Mouse (Mus musculus) MEL (cell line): ENCODE data around the gene Gfpt1. TPM values are rescaled to one million over a fixed set of nuclear protein-coding genes. Genes with fewer than 3 reads are reported as not detected.

Experiments
- DNase-seq: peaks from one replicate; pipeline ENCODE4 v3.0.0; 2011; ENCODE audit warnings: low read depth, low spot score
- H3K27ac ChIP-seq: 2 replicates; pipeline ENCODE4 v1.5.1; 2012; ENCODE audit warnings: low read depth, mild to moderate bottlenecking, control low read depth, low read length, moderate library complexity; ENCODE audit not compliant: control insufficient read depth
- H3K27me3 ChIP-seq, 2 experiments: fragments of 150-350 bp in 1 of 2; sonication (generic) in 1 of 2; 2 replicates each; pipeline ENCODE4 v1.6.1; 2012; ENCODE audit warnings: low read length in 2 of 2, mild to moderate bottlenecking in 2 of 2, improper control_type of control experiment in 1 of 2, moderate library complexity in 1 of 2; ENCODE audit not compliant: insufficient read depth in 2 of 2, control insufficient read depth in 1 of 2
- H3K36me3 ChIP-seq, 2 experiments: 2 replicates each; pipeline ENCODE4 v1.6.1; 2012 to 2014; ENCODE audit warnings: low read length in 2 of 2, improper control_type of control experiment in 1 of 2, inconsistent platforms in 1 of 2, mild to moderate bottlenecking in 1 of 2; ENCODE audit not compliant: insufficient read depth in 2 of 2, control insufficient read depth in 1 of 2
- H3K4me1 ChIP-seq, 2 experiments: fragments of 150-350 bp in 1 of 2; sonication (generic) in 1 of 2; 2 replicates each; pipeline ENCODE4 v1.6.1; 2012; ENCODE audit warnings: low read length in 2 of 2, improper control_type of control experiment in 1 of 2, mild to moderate bottlenecking in 1 of 2; ENCODE audit not compliant: insufficient read depth in 2 of 2, control insufficient read depth in 1 of 2
- H3K4me3 ChIP-seq, 2 experiments: fragments of 150-350 bp in 1 of 2; sonication (generic) in 1 of 2; 2 replicates each; pipeline ENCODE4 v1.5.1; 2012; ENCODE audit warnings: low read depth in 2 of 2, low read length in 2 of 2, mild to moderate bottlenecking in 2 of 2, moderate library complexity in 2 of 2, control low read depth in 1 of 2, improper control_type of control experiment in 1 of 2; ENCODE audit not compliant: control insufficient read depth in 1 of 2, insufficient read depth in 1 of 2
- H3K79me2 ChIP-seq: 2 replicates; pipeline ENCODE4 v1.6.1; 2012; ENCODE audit warnings: mild to moderate bottlenecking, low read length, moderate library complexity; ENCODE audit not compliant: control insufficient read depth, poor library complexity, insufficient read depth
- H3K9ac ChIP-seq: 2 replicates; pipeline ENCODE4 v1.6.1; 2012; ENCODE audit warnings: low read depth, mild to moderate bottlenecking, control low read depth, low read length, moderate library complexity; ENCODE audit not compliant: control insufficient read depth, poor library complexity, severe bottlenecking
- H3K9me3 ChIP-seq: fragments of 150-350 bp; sonication (generic); replicated peaks from 2 replicates; pipeline ENCODE4 v1.6.1; 2012; ENCODE audit warnings: mild to moderate bottlenecking, low read length, improper control_type of control experiment, moderate library complexity; ENCODE audit not compliant: insufficient read depth
- BHLHE40 ChIP-seq: IDR thresholded peaks from 2 replicates; pipeline ENCODE4 v1.6.1; 2012; ENCODE audit warnings: low read depth, mild to moderate bottlenecking, inconsistent platforms, low read length, improper control_type of control experiment, borderline replicate concordance
- CHD1 ChIP-seq: IDR thresholded peaks from 2 replicates; pipeline ENCODE4 v1.6.1; 2012; ENCODE audit warnings: low read depth, mild to moderate bottlenecking, inconsistent platforms, low read length, improper control_type of control experiment
- CTCF ChIP-seq, 3 experiments: IDR thresholded peaks in 2 of 3; conservative IDR thresholded peaks in 1 of 3; 2 replicates each; pipeline ENCODE4 v1.5.1; 2011 to 2012; ENCODE audit warnings: low read length in 3 of 3, low read depth in 2 of 3, mild to moderate bottlenecking in 2 of 3, improper control_type of control experiment in 1 of 3, inconsistent platforms in 1 of 3, mixed read lengths in 1 of 3, moderate library complexity in 1 of 3; ENCODE audit not compliant: control insufficient read depth in 1 of 3, insufficient read depth in 1 of 3, poor library complexity in 1 of 3, severe bottlenecking in 1 of 3
- ELF1 ChIP-seq: IDR thresholded peaks from 2 replicates; pipeline ENCODE4 v1.6.1; 2014; ENCODE audit warnings: low read depth, mild to moderate bottlenecking, inconsistent platforms, low read length, improper control_type of control experiment, moderate library complexity
- EP300 ChIP-seq, 2 experiments: IDR thresholded peaks; 2 replicates each; pipeline ENCODE4 v1.6.1; 2011; ENCODE audit warnings: improper control_type of control experiment in 2 of 2, low read length in 2 of 2, low read depth in 1 of 2, mild to moderate bottlenecking in 1 of 2
- ETS1 ChIP-seq: IDR thresholded peaks from 2 replicates; pipeline ENCODE4 v1.6.1; 2012; ENCODE audit warnings: low read depth, mild to moderate bottlenecking, inconsistent platforms, low read length, improper control_type of control experiment, moderate library complexity
- GATA1 ChIP-seq: IDR thresholded peaks from 2 replicates; pipeline ENCODE4 v1.6.1; 2011; ENCODE audit warnings: low read depth, low read length, improper control_type of control experiment
- HCFC1 ChIP-seq: IDR thresholded peaks from 2 replicates; pipeline ENCODE4 v1.6.1; 2012; ENCODE audit warnings: low read depth, mild to moderate bottlenecking, inconsistent platforms, low read length, improper control_type of control experiment, moderate library complexity
- JUND ChIP-seq: IDR thresholded peaks from 2 replicates; pipeline ENCODE4 v1.6.1; 2011; ENCODE audit warnings: low read depth, mild to moderate bottlenecking, improper control_type of control experiment, low read length
- KAT2A ChIP-seq: conservative IDR thresholded peaks from 2 replicates; pipeline ENCODE4 v1.6.1; 2012; ENCODE audit warnings: low read depth, low read length, improper control_type of control experiment, inconsistent platforms
- MAFK ChIP-seq: IDR thresholded peaks from 2 replicates; pipeline ENCODE4 v1.6.1; 2011; ENCODE audit warnings: low read depth, mild to moderate bottlenecking, low read length, improper control_type of control experiment, borderline replicate concordance
- MAX ChIP-seq: IDR thresholded peaks from 2 replicates; pipeline ENCODE4 v1.6.1; 2011; ENCODE audit warnings: low read length, improper control_type of control experiment
- MAZ ChIP-seq: IDR thresholded peaks from 2 replicates; pipeline ENCODE4 v1.6.1; 2012; ENCODE audit warnings: low read depth, mild to moderate bottlenecking, inconsistent platforms, low read length, improper control_type of control experiment
- MEF2A ChIP-seq: IDR thresholded peaks from 2 replicates; pipeline ENCODE4 v1.6.1; 2014; ENCODE audit warnings: low read depth, mild to moderate bottlenecking, inconsistent platforms, low read length, improper control_type of control experiment; ENCODE audit not compliant: poor library complexity, insufficient replicate concordance, severe bottlenecking; ENCODE audit errors: extremely low read depth
- MXI1 ChIP-seq: IDR thresholded peaks from 2 replicates; pipeline ENCODE4 v1.6.1; 2011; ENCODE audit warnings: mild to moderate bottlenecking, low read depth, low read length, improper control_type of control experiment
- MYB ChIP-seq: IDR thresholded peaks from 2 replicates; pipeline ENCODE4 v1.6.1; 2011; ENCODE audit warnings: mild to moderate bottlenecking, low read depth, low read length, improper control_type of control experiment
- NELFE ChIP-seq: IDR thresholded peaks from 2 replicates; pipeline ENCODE4 v1.6.1; 2011; ENCODE audit warnings: low read depth, low read length, improper control_type of control experiment
- NRF1 ChIP-seq: IDR thresholded peaks from 2 replicates; pipeline ENCODE4 v1.6.1; 2014; ENCODE audit warnings: low read depth, mild to moderate bottlenecking, inconsistent platforms, low read length, improper control_type of control experiment, moderate library complexity; ENCODE audit not compliant: poor library complexity, insufficient read depth, severe bottlenecking
- POLR2A ChIP-seq, 2 experiments: IDR thresholded peaks; 2 replicates each; pipeline ENCODE4 v1.6.1; 2011 to 2012; ENCODE audit warnings: low read length in 2 of 2, mild to moderate bottlenecking in 2 of 2, control low read depth in 1 of 2, improper control_type of control experiment in 1 of 2, low read depth in 1 of 2, moderate library complexity in 1 of 2; ENCODE audit not compliant: control insufficient read depth in 1 of 2, insufficient read depth in 1 of 2, poor library complexity in 1 of 2
- POLR2AphosphoS2 ChIP-seq: IDR thresholded peaks from 2 replicates; pipeline ENCODE4 v1.6.1; 2011; ENCODE audit warnings: low read length, improper control_type of control experiment
- RAD21 ChIP-seq: IDR thresholded peaks from 2 replicates; pipeline ENCODE4 v1.6.1; 2011; ENCODE audit warnings: mild to moderate bottlenecking, low read depth, low read length, improper control_type of control experiment
- RCOR1 ChIP-seq: IDR thresholded peaks from 2 replicates; pipeline ENCODE4 v1.6.1; 2012; ENCODE audit warnings: low read depth, mild to moderate bottlenecking, inconsistent platforms, low read length, improper control_type of control experiment
- SIN3A ChIP-seq: IDR thresholded peaks from 2 replicates; pipeline ENCODE4 v1.6.1; 2012; ENCODE audit warnings: low read length, improper control_type of control experiment, inconsistent platforms
- SMC3 ChIP-seq: IDR thresholded peaks from 2 replicates; pipeline ENCODE4 v1.6.1; 2011; ENCODE audit warnings: low read depth, low read length, improper control_type of control experiment
- TAL1 ChIP-seq: IDR thresholded peaks from 2 replicates; pipeline ENCODE4 v1.6.1; 2012; ENCODE audit warnings: mild to moderate bottlenecking, inconsistent platforms, low read length, moderate library complexity, mixed read lengths
- TBP ChIP-seq: IDR thresholded peaks from 2 replicates; pipeline ENCODE4 v1.8.0; 2011; ENCODE audit warnings: low read depth, low read length, improper control_type of control experiment
- TCF12 ChIP-seq: IDR thresholded peaks from 2 replicates; pipeline ENCODE4 v1.6.1; 2014; ENCODE audit warnings: low read depth, mild to moderate bottlenecking, inconsistent platforms, low read length, improper control_type of control experiment, moderate library complexity
- UBTF ChIP-seq: IDR thresholded peaks from 2 replicates; pipeline ENCODE4 v1.6.1; 2012; ENCODE audit warnings: low read depth, mild to moderate bottlenecking, inconsistent platforms, low read length, improper control_type of control experiment, moderate library complexity, borderline replicate concordance; ENCODE audit not compliant: insufficient read depth
- ZKSCAN1 ChIP-seq: IDR thresholded peaks from 2 replicates; pipeline ENCODE4 v1.6.1; 2012; ENCODE audit warnings: low read depth, mild to moderate bottlenecking, inconsistent platforms, low read length, improper control_type of control experiment, moderate library complexity
- ZMIZ1 ChIP-seq: IDR thresholded peaks from 2 replicates; pipeline ENCODE4 v1.6.1; 2012; ENCODE audit warnings: low read depth, mild to moderate bottlenecking, inconsistent platforms, low read length, improper control_type of control experiment, moderate library complexity
- ZNF384 ChIP-seq: IDR thresholded peaks from 2 replicates; pipeline ENCODE4 v1.6.1; 2012; ENCODE audit warnings: low read depth, mild to moderate bottlenecking, inconsistent platforms, low read length, improper control_type of control experiment
- polyA plus RNA-seq, 2 experiments: library from polyadenylated mRNA; stranded (reverse) in 1 of 2; unstranded in 1 of 2; fragments of >175 nt in 1 of 2; fragments of >200 nt in 1 of 2; gene quantifications; 2 replicates each; pipeline versions ENCODE4 v1.2.1 to v1.2.4; 2012; ENCODE audit warnings: low replicate concordance in 2 of 2, low read depth in 1 of 2; ENCODE audit not compliant: insufficient read length in 2 of 2, insufficient read depth in 1 of 2, missing spikeins in 1 of 2
- total RNA-seq: library from RNA; depleted of rRNA; stranded (reverse); fragments of 300-350 nt; gene quantifications from 2 replicates; pipeline ENCODE4 v1.2.3, GENCODE M21; 2012

Gfpt1 gene
- total and polyA plus RNA-seq, 3 experiments: 29.6 to 69.3 (median 33.5) TPM

DNA sequence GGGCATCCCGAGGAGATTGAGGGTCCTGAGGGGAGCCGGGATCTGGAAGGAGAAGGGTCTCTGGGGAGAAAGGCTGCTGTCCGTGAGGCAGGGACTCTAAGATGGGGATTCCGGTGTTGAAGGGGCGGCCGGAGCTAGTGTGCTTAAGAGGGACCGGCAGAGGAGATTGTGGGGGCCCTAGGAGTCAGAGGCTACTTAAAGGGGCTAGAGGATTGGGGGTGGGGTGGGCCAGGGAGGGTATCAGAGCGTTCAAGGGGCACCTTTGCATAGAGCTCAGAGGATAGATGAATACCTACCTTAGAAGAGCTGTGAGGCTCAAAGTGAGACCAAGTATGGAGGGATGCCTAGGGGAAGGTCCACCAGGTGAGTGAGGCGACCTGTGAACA lies 478 bp downstream of the Gfpt1 start:
- peak overlapping the region; percentile 99 for H3K9ac ChIP-seq
- peaks cover 17 to 34% of the 10 kb centered on the region in 2 experiments for H3K4me1 ChIP-seq
- DNase-seq: peak; percentile 48
- peaks cover 28% of the 10 kb centered on the region for H3K79me2 ChIP-seq
- no peaks in the 10 kb centered on the region for H3K27me3 ChIP-seq
- H3K9me3 ChIP-seq: no peaks in the 10 kb centered on the region
- TF ChIP-seq MXI1 (no peak), CTCF (IDR thresholded peaks at IDR 0.05 in 2 of 3, conservative IDR thresholded peaks at IDR 0.05 in 1 of 3; ENCODE audit: control insufficient read depth in 1 of 3, insufficient read depth in 1 of 3, low read depth in 2 of 3, low read length in 3 of 3, poor library complexity in 1 of 3, severe bottlenecking in 1 of 3) (no peak), TCF12 (peak; percentile 3; the same call in 1 of the 2 replicates), MEF2A (no peak), POLR2A (IDR thresholded peaks at IDR 0.05; ENCODE audit: control insufficient read depth in 1 of 2, insufficient read depth in 1 of 2, low read depth in 1 of 2, low read length in 2 of 2, poor library complexity in 1 of 2) (no peak), CHD1 (no peak), MAX (peak; percentile 9; the same call in 1 of the 2 replicates)
- peak overlapping the region; percentile 92 for H3K27ac ChIP-seq
- peaks cover 12 to 36% of the 10 kb centered on the region in 2 experiments for H3K36me3 ChIP-seq
- H3K4me3 ChIP-seq: peak overlapping the region; percentile 82 to 99

DNA sequence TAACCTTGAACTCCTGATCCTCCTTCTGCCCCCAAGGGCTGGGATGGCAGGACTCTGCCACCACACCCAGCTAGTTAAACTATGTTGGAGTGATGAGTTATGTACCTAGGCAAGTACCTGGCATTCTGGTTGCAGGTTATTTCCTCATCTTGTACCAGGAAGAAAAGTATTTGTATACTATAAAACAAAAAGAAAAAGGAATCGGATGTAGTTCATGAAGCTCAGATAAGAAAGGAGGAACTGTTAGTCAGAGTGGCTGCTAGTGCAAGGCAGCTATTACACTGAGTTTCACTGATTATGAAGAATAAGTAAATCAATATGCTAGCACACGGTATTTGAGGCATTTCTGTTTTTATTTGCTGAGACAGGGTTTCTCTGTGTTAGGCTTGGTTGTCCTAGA lies 2.2 kb downstream of the Gfpt1 start:
- peaks cover 16 to 36% of the 10 kb centered on the region in 2 experiments for H3K36me3 ChIP-seq
- H3K4me1 ChIP-seq: peaks cover 17 to 34% of the 10 kb centered on the region in 2 experiments
- H3K9ac ChIP-seq: peak overlapping the region; percentile 56
- H3K9me3 ChIP-seq: no peaks in the 10 kb centered on the region
- peak overlapping the region; percentile 92 for H3K27ac ChIP-seq
- DNase-seq: peak; percentile 76
- peak overlapping the region; percentile 39 to 82 for H3K4me3 ChIP-seq
- H3K27me3 ChIP-seq: no peaks in the 10 kb centered on the region
- H3K79me2 ChIP-seq: peaks cover 28% of the 10 kb centered on the region
- no peak for TF ChIP-seq MAFK
- no peak for TF ChIP-seq NELFE
- TF ChIP-seq MYB: 0 out of 2 replicates have a peak, but pooled peaks have one; percentile 30
- peak; percentile 77 to 87 for TF ChIP-seq EP300 (IDR thresholded peaks at IDR 0.05; ENCODE audit: low read depth in 1 of 2, low read length in 2 of 2)
- no peak for TF ChIP-seq ZKSCAN1
- TF ChIP-seq KAT2A: no peak
- no peak for TF ChIP-seq POLR2AphosphoS2
- no peak; the same call in 1 of the 2 replicates for TF ChIP-seq SMC3
- peak; percentile 86 for TF ChIP-seq GATA1
- TF ChIP-seq SIN3A: peak; percentile 83
- 0 out of 2 replicates have a peak, but pooled peaks have one; percentile 38 for TF ChIP-seq TBP
- TF ChIP-seq NRF1: no peak
- TF ChIP-seq ELF1: peak; percentile 68
- no peak for TF ChIP-seq MAZ
- TF ChIP-seq CHD1: no peak; the same call in 1 of the 2 replicates
- TF ChIP-seq POLR2A (IDR thresholded peaks at IDR 0.05; ENCODE audit: control insufficient read depth in 1 of 2, insufficient read depth in 1 of 2, low read depth in 1 of 2, low read length in 2 of 2, poor library complexity in 1 of 2): no peak
- TF ChIP-seq RCOR1: peak; percentile 81; the same call in 1 of the 2 replicates
- TF ChIP-seq ZMIZ1: no peak
- TF ChIP-seq ETS1: peak; percentile 71
- TF ChIP-seq UBTF: no peak
- TF ChIP-seq RAD21: no peak
- TF ChIP-seq TAL1: peak; percentile 26
- peak; percentile 32; the same call in 1 of the 2 replicates for TF ChIP-seq HCFC1
- no peak for TF ChIP-seq BHLHE40
- TF ChIP-seq JUND: no peak
- TF ChIP-seq ZNF384: peak; percentile 51
- TF ChIP-seq MXI1: no peak; the same call in 1 of the 2 replicates
